Mouse (Mus musculus): ENCODE data around the gene Tsnax.

Tsnax gene

DNA sequence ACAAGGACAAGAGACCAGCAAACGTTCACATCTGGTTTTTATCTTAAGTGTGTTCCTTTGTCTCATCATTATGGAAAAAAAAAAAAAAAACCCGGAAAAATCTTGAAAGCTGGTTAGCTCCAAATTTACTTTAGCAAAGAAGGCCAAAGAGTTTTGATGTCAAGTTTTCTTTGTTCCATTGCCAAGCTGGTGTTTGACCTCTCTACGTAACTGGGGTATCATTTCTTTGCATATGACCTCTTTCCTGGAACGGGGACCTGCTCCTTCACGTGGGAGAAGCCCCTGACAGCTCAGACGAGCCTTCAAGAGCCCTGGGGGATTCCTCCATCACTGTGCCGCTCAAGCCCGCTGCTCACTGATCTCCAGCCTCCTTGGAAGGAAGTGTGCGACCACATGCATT is 31.1 kb downstream of the Tsnax start:
- DNase-seq, result no peak

DNA sequence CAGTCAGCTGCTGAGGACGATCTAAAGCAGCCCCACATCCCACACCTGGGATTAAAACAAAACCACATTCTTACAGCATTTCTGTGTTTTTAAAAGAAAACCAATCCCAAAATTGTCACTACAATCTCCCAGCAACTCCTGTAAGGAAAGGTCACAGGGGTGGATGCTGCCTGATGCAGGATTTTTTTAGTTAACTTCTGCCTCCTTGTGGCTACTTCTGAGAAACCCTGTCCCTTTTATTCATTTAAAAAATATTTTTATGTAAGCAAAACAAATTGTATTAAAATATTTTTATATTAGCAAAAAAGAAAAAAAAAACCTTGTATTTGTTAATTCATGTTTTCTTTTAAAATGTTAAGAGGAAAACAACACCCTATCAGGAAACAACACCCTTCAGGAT is 33.0 kb downstream of the Tsnax start:
- no peak for DNase-seq

DNA sequence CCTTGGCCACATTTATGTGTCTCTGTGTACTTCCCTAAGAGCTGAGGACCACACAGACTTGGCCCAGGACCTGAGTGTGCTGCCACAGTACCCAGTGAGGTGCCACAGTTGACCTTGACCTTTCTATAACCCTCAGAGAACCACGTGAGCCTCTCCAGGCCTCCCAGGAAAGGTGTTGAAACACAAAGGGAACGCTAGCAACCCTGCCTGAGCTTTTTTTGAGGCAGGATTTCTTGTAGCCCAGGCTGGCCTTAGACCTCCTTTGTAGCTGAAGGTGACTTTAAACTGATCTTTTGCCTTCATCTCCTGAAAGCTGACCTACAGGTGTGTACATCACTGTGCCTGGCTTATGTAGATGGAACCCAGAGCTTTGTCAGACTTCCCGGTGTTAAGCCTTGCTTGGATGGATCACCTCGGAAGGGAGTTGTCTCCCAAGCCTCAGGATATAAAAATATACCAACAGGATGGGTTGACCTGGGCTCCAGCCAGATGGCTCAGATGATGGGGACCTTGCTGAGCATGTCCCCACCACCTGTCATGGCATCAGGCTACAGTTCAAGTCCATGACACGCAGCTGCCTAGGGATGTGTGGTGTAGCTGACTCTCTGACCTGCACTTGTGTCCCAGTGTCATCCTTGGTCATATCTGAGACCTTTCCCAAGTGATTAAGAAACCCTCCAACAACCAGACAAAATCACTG is 36.4 kb downstream of the Tsnax start:
- DNase-seq, result no peak

DNA sequence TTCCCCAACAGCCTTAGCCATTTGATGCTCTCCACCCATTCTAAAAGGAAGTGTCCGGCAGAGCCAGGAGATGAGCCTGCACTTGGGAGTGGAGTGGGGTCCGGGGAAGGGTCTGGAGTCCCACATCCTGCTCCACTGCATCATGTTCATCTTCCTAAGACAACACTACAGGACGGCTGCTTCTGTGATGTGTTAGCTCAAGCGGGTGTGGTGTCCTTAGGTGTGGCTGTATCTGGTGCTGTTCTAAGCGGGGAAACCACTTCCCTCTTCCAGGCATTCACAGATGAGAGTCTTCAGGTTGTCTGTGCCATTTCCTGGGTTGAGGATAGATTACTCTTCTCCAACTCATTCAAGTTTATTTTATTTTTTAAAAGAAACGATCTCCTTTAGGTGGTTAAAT is 37.0 kb downstream of the Tsnax start:
- DNase-seq, result no peak

DNA sequence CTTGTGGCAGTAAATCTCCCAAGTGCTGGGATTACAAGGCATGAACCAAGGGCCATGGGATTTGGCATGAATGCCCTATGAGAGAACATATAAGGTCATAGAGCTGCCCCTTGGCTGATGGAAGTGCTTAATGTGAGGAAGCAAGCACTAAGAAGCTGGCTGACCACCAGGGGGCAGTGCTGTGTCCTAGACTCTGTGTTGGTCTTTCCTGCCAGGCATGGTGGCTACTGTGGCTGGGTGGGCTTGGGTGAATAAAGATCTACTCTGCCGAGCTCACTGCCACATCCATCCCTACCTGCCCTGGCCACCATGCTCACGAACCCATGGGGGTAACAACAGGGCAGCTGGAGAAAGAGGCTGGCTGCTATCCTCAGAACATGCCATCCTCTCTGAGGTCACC is 39.2 kb downstream of the Tsnax start:
- DNase-seq, result peak; percentile 73

DNA sequence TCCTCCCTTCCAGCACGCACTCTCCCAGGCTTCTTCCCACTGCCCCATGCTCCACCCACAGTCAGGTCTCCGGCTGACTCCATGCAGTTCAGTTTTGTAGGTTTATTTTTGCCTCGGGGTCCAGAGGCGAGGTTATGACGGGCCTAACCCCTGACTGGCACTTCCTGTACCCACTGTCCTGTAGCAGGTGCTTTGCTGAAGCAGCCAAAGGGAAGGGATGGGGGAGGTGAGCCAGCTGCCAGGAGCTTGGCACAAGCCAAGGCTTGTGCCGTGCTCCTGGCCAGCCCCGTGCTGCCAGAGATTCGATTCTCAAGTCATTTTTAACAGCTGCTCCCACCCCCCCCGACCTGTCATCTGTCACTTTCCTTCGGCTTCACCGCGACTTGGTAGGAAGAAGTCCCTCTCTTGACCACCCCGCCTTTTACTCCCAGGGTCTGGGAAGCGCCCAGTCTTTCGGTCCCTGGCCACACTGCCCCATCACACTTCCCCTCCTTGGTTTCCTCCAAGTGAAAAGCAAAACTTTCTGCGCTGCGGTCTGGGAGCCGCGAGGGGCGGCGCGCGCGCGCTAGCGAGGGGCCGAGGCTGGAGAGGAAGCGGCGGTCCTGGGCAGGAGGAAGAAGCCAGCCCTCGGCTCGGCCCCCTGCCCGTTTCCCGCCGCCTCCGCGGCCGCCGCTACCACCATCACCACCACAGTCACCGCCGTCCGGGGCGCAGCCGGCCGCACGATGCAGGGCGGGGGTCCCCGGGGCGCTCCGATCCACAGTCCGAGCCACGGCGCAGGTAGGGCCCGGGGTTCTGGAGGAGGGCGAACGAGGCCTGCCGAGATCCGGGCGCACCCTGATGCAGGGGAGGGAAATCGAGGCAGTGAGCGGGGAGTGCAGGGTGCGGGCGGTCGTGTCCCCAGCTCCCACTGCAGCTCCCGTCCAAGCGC is 41.0 kb downstream of the Tsnax start, which contains the start of gene Disc1:
Disc1 (plus strand) TSS at position 691 of the 931 bp plus-strand sequence.
- DNase-seq, result peak; percentile 26

DNA sequence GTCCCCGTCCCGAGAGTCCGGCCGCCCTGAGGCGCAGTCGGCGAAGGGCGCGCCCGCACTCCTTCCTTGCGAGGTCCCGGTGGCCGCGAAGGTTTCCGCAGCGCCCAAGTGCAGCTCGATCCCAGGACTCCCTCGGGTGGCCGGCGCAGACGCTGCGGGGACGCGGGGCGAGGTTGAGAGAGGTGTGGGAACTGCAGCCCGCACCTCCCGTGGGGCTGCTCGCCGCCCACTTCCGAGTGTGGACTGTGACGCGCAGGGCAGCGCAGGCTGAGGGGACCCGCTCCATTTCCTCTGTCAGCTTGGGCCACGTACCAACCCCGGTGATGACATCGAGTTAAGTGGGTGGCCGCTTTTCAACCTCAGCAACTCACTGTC is 41.6 kb downstream of the Tsnax start:
- DNase-seq, result no peak

DNA sequence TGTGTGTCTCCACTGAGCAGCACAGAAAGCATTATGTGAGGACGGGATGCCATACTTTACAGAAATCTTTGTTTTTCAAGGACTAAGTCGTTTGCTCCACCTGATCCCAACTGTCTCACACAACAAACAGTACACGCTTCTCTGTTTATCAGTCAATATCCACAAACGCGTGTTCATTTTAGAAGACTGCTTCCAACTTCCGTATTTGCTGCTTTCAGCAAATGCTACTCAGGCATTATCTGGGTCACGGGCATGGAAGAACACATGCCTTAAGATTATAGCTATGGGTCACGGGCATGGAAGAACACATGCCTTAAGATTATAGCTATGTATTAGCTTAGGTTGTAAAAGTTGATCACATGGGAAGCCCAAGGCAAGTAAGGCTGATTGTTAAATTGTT is 48.1 kb downstream of the Tsnax start:
- no peak for DNase-seq

DNA sequence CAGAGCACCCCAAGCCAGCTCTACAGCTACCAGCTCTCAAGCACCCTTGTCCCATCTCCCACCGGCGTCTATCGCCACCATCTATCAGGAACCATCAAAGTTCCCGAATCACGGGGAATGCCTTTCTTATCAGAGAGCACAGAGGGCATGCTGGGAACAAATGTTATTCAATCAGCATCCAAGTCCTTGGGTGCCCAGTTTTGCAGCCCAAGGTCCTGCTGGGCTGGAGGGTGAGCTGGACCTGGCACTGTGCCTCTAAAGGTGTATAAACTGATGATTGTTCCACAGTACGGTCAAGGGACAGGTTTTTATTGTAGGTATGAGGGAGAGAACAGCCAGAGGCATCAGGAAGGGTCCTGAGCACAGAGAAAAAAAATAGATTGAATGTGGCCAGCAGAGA is 52.8 kb downstream of the Tsnax start:
- DNase-seq, result no peak

DNA sequence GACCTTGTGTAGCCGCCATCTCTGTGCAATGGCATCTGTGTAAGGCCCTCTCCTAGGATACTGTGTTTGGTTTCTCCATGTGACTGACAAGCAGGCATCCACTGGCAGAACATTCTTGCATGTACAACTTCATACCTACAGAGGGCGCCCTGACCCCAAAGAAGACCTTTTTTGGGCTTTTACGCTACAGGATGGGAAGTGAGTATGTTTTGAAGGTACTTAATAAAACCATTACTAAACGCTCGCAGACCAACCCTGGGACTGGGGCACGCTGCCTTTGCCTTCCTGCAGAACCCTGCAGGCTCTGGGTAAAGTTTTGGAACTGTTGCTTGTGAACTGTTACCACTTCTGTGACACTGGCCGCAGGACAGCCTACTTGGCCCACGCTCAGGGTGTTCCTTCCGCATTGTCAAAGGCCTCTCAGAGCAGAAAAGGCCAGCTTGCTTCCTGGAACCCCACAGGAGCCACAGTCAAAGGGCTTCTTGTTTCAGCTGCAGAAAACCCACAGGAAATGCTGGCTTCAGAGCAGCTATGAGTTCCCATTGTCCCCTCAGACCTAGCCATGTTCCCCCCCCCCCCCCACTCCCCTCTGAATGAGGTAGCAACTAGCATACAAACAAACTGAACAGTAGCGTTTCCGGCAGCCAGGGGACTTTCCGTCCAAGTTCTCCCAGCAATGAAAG is 54.3 kb downstream of the Tsnax start:
- peak; percentile 47 for DNase-seq

DNA sequence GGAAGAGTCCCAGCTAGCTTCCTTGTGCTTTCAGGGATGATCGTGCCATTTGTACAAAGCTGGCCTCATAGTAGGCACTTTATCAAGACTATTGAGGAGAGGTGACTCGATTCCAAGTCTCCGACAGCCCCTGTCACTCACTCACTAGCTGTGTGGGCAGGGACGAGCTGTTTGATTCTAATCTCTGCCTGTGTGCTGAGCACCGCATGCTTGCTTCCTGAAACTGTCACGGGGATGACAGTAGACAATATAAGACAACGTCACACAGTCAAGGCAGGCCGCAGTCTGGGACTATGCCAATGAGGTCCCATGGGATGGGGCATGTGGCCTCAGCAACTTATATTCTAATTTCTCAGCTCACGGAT is 54.8 kb downstream of the Tsnax start:
- DNase-seq, result no peak

DNA sequence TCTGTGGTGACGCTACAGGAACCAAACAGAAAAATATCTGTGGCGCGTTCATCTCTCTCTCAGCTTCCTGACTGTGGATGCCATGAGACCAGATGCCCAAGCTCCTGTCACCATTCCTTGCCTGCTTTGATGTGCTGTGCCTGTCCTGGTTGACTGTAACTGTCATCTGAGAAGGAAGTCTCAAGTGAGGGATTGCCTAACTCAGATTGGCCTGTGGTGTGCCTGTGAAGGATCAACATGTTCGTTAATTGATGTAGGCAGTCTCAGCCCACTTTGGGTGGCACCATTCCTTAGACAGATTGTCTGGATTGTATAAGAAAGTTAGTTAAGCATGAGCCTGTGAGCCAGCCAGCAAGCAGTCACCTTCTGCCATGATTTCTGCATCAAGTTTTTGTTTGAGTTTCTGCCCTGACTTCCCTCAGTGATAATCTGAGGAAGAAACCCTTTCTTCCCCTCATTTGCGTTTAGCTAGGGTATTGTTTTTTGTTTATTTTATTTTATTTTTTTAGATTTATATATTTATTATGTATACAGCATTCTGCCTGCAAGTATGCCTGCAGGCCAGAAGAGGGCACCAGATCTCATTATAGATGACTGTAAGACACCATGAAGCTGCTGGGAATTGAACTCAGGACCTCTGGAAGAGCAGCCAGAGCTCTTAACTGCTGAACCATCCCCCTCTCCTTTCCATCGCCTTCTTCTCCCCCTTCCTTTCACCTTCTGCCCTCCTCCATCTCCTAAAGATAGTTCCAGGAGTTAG is 55.5 kb downstream of the Tsnax start:
- no peak for DNase-seq

DNA sequence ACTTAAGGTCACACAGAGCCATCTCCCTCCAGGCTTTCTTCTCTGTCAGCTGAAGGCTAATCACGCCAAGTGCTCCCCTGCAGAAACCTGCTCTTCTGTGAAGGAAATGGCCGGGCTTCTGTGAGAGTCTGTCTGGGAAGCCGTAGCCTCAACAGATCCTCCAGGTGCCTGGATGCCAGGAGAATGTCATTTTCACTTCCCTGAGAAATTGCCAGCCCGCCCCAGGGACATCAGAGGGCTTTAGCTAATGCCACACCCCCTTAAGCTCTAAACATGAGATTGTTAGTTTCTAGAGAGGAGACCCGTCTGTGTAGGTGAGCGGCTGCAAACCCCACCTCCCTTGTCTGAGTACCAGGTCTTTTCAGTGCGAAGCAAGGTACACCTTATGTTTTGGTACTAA is 56.5 kb downstream of the Tsnax start:
- DNase-seq, result no peak

DNA sequence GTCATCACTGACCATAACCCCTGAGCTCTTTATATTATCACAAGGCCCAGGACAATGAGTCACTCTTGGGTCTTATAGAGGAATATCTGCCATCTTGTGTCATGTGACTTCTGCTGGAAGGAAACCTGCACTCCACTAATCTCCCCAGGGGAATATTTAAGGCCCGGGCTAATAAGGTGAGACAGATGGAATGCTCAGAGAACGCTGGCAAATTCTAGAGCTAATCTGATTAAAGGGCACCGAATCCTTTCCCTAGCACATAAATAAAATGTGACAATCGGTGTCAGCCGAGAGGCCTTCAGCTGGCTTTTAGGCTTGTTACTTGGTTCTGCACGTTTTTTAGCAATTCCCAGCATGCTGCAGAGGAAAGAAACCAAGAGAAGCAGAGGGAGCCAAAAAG is 56.9 kb downstream of the Tsnax start:
- DNase-seq, result no peak

DNA sequence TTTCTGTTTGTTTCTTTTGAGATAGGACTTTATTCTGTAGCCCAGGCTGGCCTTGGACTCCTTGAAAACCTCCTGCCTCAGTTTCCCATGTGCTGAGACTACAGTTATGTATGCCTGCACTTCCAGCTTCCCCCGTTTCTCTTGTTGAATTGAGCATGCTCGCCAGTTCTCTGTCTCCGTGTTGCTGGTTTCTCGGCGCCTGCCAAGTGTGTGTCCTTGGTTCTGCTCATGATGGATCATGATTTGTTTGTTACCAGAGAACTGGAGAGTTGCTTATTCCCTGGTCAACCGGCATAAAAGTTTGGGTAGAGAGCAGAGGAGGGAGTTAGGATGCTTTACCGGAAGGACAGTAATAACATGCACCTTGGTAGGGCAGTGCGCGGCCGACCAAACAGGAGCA is 61.3 kb downstream of the Tsnax start:
- DNase-seq, result no peak

DNA sequence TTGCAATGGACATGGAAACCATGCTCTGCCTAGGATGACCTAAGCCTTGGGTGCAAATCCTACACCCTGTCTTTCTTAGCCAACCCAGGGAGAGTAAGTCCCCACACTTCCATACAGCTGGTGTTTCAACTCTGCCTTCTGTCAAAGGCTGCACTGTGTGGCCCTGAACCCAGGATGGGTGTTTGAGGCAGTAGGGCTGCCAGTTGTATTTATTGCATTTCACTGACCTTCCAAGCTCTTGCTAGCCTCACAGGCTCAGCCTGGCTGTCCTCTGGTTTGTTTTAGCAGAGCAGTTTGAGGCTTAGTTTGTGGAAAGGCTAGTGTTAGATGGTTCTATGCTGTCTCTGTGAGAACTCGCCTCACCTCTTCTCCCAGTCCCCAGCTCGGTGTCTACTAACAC is 61.8 kb downstream of the Tsnax start:
- DNase-seq, result no peak

DNA sequence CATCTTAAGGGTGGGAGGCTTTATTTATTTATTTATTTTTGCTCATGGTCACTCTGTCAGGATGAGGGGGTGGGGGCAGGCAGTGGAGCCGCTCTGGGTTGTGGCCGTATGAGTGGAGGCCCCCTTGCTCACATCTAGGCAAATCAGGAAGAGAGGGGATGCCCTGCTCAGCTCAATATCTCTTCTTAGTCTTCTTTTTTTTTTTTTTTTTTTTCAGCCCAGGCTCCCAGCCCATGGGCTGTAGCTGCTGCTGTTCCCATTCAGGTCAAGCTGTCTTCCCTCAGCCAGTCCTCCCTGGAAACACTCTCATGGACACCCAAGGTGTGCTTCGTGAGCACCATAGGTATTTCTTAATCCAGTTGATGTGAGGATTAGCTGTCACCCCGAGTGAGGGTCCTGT is 62.6 kb downstream of the Tsnax start:
- no peak for DNase-seq

DNA sequence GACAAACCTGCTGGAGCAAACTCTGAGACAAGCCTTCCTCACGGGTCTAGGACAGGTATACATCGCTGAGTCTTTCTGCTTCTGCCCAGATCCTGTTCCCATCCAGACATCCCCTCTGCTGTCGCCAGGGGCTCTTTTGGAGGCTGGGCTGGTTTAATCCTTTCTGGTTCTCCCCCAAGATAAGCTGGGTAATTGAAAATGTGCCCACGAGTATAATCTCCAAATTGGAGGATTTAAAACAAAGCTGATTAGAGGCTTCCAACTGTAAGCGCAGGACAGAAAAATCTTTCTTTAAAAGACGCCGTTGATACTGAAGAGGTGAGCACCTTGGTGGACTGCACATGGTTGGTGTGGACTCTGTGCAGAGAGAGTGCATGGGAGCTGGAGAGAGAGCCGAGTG is 64.5 kb downstream of the Tsnax start:
- DNase-seq, result no peak

DNA sequence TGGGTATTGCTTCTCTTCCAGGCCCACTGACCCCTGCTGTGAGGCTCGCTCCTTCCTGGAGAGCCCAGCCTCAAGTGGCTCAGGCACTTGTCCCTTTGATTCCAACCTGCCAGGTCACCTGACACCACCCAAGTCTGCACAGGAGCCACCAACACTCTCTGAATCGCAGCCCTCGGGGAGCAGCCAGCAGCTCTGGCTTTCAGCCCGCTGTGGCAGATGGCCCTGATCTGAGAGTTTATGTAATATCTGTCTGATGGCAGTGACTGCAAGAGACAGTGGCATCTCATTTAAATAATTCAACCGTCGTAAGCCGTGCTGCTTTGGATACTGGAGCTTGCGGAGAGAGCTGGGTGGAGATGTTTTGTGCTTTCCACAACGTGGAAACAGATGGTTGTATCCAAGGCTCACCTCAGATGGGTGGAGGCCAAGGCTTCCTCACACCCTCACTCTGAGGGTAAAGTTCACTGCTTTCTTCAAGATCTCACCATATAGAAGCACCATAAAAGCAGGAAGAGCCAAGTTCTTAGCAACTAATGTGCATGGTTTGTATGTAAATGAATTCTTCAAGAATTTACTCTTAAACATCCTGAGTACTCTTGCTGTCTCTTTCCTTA is 66.1 kb downstream of the Tsnax start:
- DNase-seq, result no peak

DNA sequence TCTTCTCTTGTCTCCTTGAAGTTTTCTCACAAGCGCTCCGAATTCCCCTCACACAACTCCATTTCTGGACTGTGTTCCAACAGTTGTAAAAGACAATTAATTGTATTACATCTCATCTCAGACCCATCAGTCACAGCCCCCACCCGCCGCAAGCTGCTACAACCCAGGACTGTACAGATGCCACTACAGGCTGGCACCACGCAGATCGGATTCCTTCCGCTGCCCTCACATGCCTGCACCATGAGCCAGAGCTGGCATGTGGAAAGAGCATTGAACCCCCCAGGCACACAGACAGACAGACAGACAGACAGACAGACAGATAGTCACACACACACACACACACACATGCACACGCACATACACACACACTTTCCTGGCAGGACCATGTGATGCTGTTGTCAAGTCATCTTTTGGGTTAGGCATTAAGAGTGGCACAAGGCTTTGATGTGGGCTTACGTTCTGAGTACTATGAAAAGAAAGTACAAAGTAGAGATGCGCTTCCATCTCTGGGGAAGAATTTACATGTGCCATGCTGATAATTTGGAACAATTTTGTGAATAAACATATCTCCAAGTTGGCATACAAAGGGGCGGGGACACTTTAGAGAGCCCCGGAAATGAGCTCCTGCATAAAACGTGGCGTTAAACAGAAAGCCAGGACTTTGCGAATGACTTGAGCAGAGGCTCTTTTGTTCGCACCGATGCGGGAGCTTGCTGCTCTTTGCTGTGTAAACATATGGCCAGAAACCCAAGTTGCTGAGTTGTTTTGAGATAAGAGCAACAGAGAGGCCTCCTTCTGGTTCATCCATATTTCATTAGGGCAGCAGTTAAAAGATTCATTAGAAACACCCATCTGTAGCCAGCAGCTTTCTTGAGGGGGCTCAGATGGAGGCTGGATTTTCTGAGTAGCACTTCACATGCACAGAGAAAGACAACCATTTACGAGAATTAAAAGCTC is 67.9 kb downstream of the Tsnax start:
- no peak for DNase-seq

DNA sequence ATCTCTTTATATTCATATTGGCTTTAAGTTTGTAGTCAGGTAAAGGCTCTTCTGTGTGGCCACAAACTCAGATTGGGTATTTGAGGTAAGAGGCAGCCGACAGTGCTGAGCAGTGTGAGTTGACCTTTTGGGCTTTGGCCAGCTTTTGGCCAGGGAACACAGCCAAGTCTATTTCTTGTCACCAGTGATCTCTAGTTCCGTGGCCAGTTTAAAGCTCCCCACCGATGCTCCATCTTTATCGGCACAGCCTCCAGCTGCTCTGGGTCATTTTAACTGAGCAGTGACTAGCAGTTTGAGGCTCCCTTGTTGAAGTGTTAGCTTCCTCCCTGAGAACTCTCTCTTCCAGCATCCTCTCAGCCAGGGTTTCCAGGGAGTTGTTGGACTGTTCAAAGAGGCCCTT is 70.9 kb downstream of the Tsnax start:
- DNase-seq, result no peak

Measured in liver (tissue).